Mouse (Mus musculus) myocyte (in vitro differentiated cells): ENCODE results near the gene Imp4.

Experiments
- MAX ChIP-seq: IDR thresholded peaks from one replicate; pipeline ENCODE4 v1.6.1; 2011; ENCODE audit warnings: low read depth, mild to moderate bottlenecking, control low read depth
- POLR2A ChIP-seq: IDR thresholded peaks from one replicate; pipeline ENCODE4 v1.6.1; 2011; ENCODE audit warnings: low read depth, mild to moderate bottlenecking, control low read depth, moderate library complexity; ENCODE audit not compliant: insufficient read length
- POLR2AphosphoS2 ChIP-seq: IDR thresholded peaks from one replicate; pipeline ENCODE4 v1.6.1; 2011; ENCODE audit warnings: low read depth, control low read depth; ENCODE audit not compliant: insufficient read length
- REST ChIP-seq: IDR thresholded peaks from one replicate; pipeline ENCODE4 v1.6.1; 2011; ENCODE audit warnings: mild to moderate bottlenecking, control low read depth, moderate library complexity; ENCODE audit not compliant: insufficient read depth, insufficient read length
- TCF12 ChIP-seq: IDR thresholded peaks from one replicate; pipeline ENCODE4 v1.6.1; 2011; ENCODE audit warnings: mild to moderate bottlenecking, control low read depth; ENCODE audit not compliant: poor library complexity, insufficient read depth, severe bottlenecking

DNA sequence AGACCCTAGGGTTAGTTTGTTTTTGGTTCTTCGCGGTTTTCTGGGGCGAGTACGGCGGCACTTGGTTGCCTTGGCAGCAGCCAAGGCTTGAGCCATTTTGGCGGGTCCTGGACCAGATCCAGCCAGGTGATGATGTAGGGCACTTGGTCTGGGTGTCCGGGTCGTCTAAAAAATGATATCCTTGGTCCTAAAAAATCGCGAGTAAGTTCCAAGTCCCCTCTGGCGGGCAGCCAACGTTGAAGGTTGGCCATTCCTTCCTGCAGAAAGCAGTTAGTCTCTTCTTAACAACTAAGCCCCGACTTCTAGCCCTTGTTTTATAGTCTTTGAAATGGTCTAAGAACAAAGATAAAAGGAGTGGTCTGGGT is 7.3 kb upstream of the Imp4 start:
- TF ChIP-seq MAX (no peak), TCF12 (no peak), POLR2A (no peak), REST (no peak), POLR2AphosphoS2 (no peak)
